Mouse (Mus musculus) kidney, postnatal 25 days (tissue): Measurements from ENCODE around the gene Csf1.
A peak's percentile ranks its signal among the peaks of the same experiment; 100 is the strongest.

ENCODE experiments used
- DNase-seq, 2 experiments: peaks; one replicate each; pipeline ENCODE4 v3.0.0; 2021; ENCODE audit warnings: mixed read lengths in 2 of 2

Gene Csf1

GRCm38 (mm10) chr3:107701767-107702394 is 58.4 kb downstream of the Csf1 start:
- no peak for DNase-seq

- DNase-seq: no peak
Observed at GRCm38 (mm10) chr3:107700625-107701024, 59.6 kb downstream of the Csf1 start.

GRCm38 (mm10) chr3:107696910-107697309 is 63.4 kb downstream of the Csf1 start:
- DNase-seq: no peak

GRCm38 (mm10) chr3:107695948-107696881 is 64.1 kb downstream of the Csf1 start, which contains the start of gene Ahcyl1:
Ahcyl1 (minus strand) TSS chr3:107696560.
- DNase-seq: peak; percentile 99

GRCm38 (mm10) chr3:107695219-107695947 is 64.9 kb downstream of the Csf1 start:
- DNase-seq: no peak

GRCm38 (mm10) chr3:107694256-107694900 is 65.9 kb downstream of the Csf1 start:
- DNase-seq: no peak
